Mouse (Mus musculus) liver, embryonic 15.5 days (tissue): ENCODE data around the gene Olfr1306. TPM values are rescaled to one million over a fixed set of nuclear protein-coding genes. Genes with fewer than 3 reads are reported as not detected.

ENCODE experiments used
- ATAC-seq: fragments of 200-750 bp; cut with Nextera tagmentation; 2 replicates; pipeline ENCODE4 v1.8.0; 2017; ENCODE audit warnings: moderate number of reproducible peaks, mild to moderate bottlenecking, moderate library complexity; ENCODE audit not compliant: insufficient read depth
- H3K27ac ChIP-seq: fragments of 300-500 bp; sonication (generic); replicated peaks from 2 replicates; pipeline ENCODE4 v1.5.1; 2015; ENCODE audit warnings: mild to moderate bottlenecking, inconsistent platforms
- H3K27me3 ChIP-seq: fragments of 300-500 bp; sonication (generic); 2 replicates; pipeline ENCODE4 v1.6.1; 2015; ENCODE audit warnings: mild to moderate bottlenecking, inconsistent platforms
- H3K36me3 ChIP-seq: fragments of 300-500 bp; sonication (generic); replicated peaks from 2 replicates; pipeline ENCODE4 v1.6.1; 2015; ENCODE audit warnings: moderate library complexity, mild to moderate bottlenecking, inconsistent platforms
- H3K4me1 ChIP-seq: fragments of 300-500 bp; sonication (generic); replicated peaks from 2 replicates; pipeline ENCODE4 v1.6.1; 2015; ENCODE audit warnings: inconsistent platforms
- H3K4me2 ChIP-seq: fragments of 300-500 bp; sonication (generic); 2 replicates; pipeline ENCODE4 v1.6.1; 2015; ENCODE audit warnings: moderate library complexity, mild to moderate bottlenecking, inconsistent platforms
- H3K4me3 ChIP-seq: fragments of 300-500 bp; sonication (generic); replicated peaks from 2 replicates; pipeline ENCODE4 v1.5.1; 2015; ENCODE audit warnings: mild to moderate bottlenecking, inconsistent platforms
- H3K9ac ChIP-seq: fragments of 300-500 bp; sonication (generic); 2 replicates; pipeline ENCODE4 v1.6.1; 2015; ENCODE audit warnings: moderate library complexity, mild to moderate bottlenecking, inconsistent platforms
- H3K9me3 ChIP-seq: fragments of 300-500 bp; sonication (generic); replicated peaks from 2 replicates; pipeline ENCODE4 v1.6.1; 2016; ENCODE audit warnings: inconsistent platforms
- WGBS: fragments of 180-500 bp; shearing (Covaris S2); methylation state at CpG from one replicate; pipeline ENCODE4 v1.1.7; 2015; ENCODE audit warnings: mixed read lengths; ENCODE audit not compliant: insufficient replicate concordance; 5-methylcytosine and 5-hydroxymethylcytosine counted together
- polyA plus RNA-seq: library from polyadenylated mRNA; unstranded; fragments of >200 nt; fragmentation: Nextera tagmentation; extraction: Ambion mirVana; gene quantifications from 2 replicates; pipeline ENCODE4 v1.2.1, GENCODE M21; 2015

The Olfr1306 gene
- not detected in 2 replicates for polyA plus RNA-seq

- Histone ChIP-seq H3K36me3 (no peaks in the 10 kb centered on the region), H3K4me1 (no peaks in the 10 kb centered on the region), H3K4me3 (no peak within 1 kb of the TSS), H3K4me2 (no peak within 1 kb of the TSS), H3K27ac (no peak within 1 kb of the TSS), H3K27me3 (no peaks in the 10 kb centered on the region), H3K9me3 (no peaks in the 10 kb centered on the region), H3K9ac (no peak within 1 kb of the TSS)
- WGBS = 73% methylated on average over 1 of the region's 1 CpGs
- ATAC-seq = no peak
Observed at GRCm38 (mm10) chr2:111916171-111916570, at the start of gene Olfr1306. Olfr1306 (minus strand) TSS chr2:111916271.

DNA sequence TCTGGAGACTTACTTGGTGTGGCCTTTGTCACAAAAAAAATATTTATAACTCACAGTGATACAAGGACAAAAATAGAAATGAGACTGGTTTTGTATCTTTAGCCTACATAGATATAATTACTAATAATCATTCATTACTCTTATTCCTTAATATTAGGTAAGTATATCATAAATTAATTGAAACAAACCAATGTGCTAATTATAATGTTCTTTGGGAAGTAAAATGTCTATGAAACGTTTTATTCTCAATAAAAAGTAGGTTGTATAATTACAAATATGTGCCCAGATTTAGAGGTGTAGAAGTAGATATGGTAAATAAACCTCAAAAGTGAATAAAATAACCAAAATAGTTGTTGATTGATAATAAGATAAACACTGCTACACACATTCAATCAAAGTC, 48.8 kb upstream of the Olfr1306 start, which contains the start of gene Olfr1308:
Olfr1308 (minus strand) TSS at position 101 of the 400 bp plus-strand sequence.
- WGBS = 20% methylated on average over 1 of the region's 1 CpGs

DNA sequence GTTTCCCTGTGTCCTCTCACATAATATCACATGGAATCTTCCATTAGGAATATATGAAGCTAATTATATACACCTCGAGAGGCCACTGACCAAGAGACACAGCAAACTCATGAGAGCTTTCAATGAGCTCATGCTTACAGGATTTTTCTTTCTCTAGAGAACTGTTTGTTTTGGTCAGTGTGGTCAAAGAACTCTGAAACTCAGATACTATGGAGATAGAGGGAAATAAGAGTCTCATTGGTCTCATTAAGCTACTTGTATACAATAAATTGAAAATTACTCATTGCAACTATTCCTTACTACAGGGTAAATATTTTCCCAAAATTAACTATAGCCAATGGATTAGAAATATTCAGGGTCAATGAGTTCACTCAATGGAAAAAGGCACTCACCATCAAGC, 33.3 kb upstream of the Olfr1306 start, which contains the start of gene Olfr1307:
Olfr1307 (minus strand) TSS at position 101 of the 400 bp plus-strand sequence.
- Histone ChIP-seq H3K36me3 (no peaks in the 10 kb centered on the region), H3K4me2 (no peak within 1 kb of the TSS), H3K27me3 (no peaks in the 10 kb centered on the region), H3K4me1 (no peaks in the 10 kb centered on the region), H3K27ac (no peak within 1 kb of the TSS), H3K9me3 (no peaks in the 10 kb centered on the region), H3K9ac (no peak within 1 kb of the TSS), H3K4me3 (no peak within 1 kb of the TSS)
- 53% methylated on average over 1 of the region's 1 CpGs for WGBS
- no peak for ATAC-seq

More for the DNA sequence above, 48.8 kb upstream of the Olfr1306 start, which contains the start of gene Olfr1308:
- Histone ChIP-seq H3K27ac (no peak within 1 kb of the TSS), H3K4me1 (no peaks in the 10 kb centered on the region), H3K9me3 (no peaks in the 10 kb centered on the region), H3K9ac (no peak within 1 kb of the TSS), H3K36me3 (no peaks in the 10 kb centered on the region), H3K4me2 (no peak within 1 kb of the TSS), H3K27me3 (no peaks in the 10 kb centered on the region), H3K4me3 (no peak within 1 kb of the TSS)
- no peak for ATAC-seq

GRCm38 (mm10) chr2:111877049-111877448, 39.0 kb downstream of the Olfr1306 start, which contains the start of gene Olfr1305:
Olfr1305 (minus strand) TSS chr2:111877149.
- ATAC-seq = no peak
- Histone ChIP-seq H3K27me3 (no peaks in the 10 kb centered on the region), H3K4me1 (no peaks in the 10 kb centered on the region), H3K9me3 (no peaks in the 10 kb centered on the region), H3K4me3 (no peak within 1 kb of the TSS), H3K27ac (no peak within 1 kb of the TSS), H3K36me3 (no peaks in the 10 kb centered on the region), H3K9ac (no peak within 1 kb of the TSS), H3K4me2 (no peak within 1 kb of the TSS)
- WGBS = 56% methylated on average over 2 of the region's 2 CpGs

Other genes with a start within 250 kb of the Olfr1306 start
- not detected in 2 replicates for gene Olfr1301, start 165.3 kb downstream of the Olfr1306 start, polyA plus RNA-seq
- gene Olfr1302, start 138.8 kb downstream of the Olfr1306 start, polyA plus RNA-seq = not detected in 2 replicates
- gene Olfr1303, start 95.9 kb downstream of the Olfr1306 start, polyA plus RNA-seq = not detected in 2 replicates
- gene Olfr1305, start 39.1 kb downstream of the Olfr1306 start, polyA plus RNA-seq = not detected in 2 replicates
- gene Olfr1307, start 33.2 kb upstream of the Olfr1306 start, polyA plus RNA-seq = not detected in 2 replicates
- gene Olfr1308, start 48.7 kb upstream of the Olfr1306 start, polyA plus RNA-seq = not detected in 2 replicates
- gene Olfr1309, start 74.0 kb upstream of the Olfr1306 start, polyA plus RNA-seq = not detected in 2 replicates
- gene Olfr1310, start 96.4 kb upstream of the Olfr1306 start, polyA plus RNA-seq = not detected in 2 replicates
- gene Olfr1311, start 108.1 kb upstream of the Olfr1306 start, polyA plus RNA-seq = not detected in 2 replicates
- not detected in 2 replicates for gene Olfr1312, start 134.0 kb upstream of the Olfr1306 start, polyA plus RNA-seq
- not detected in 2 replicates for gene Olfr1313, start 161.6 kb upstream of the Olfr1306 start, polyA plus RNA-seq
- not detected in 2 replicates for gene Olfr1314, start 180.5 kb upstream of the Olfr1306 start, polyA plus RNA-seq
- gene Olfr1315-ps1, start 199.2 kb upstream of the Olfr1306 start, polyA plus RNA-seq = not detected in 2 replicates
- not detected in 2 replicates for gene Olfr1316, start 218.7 kb upstream of the Olfr1306 start, polyA plus RNA-seq
- not detected in 2 replicates for gene Olfr1317, start 224.1 kb upstream of the Olfr1306 start, polyA plus RNA-seq
- not detected in 2 replicates for gene Olfr1318, start 237.9 kb upstream of the Olfr1306 start, polyA plus RNA-seq